Mouse (Mus musculus): ENCODE measurements around the gene Cep57l1.

DNA sequence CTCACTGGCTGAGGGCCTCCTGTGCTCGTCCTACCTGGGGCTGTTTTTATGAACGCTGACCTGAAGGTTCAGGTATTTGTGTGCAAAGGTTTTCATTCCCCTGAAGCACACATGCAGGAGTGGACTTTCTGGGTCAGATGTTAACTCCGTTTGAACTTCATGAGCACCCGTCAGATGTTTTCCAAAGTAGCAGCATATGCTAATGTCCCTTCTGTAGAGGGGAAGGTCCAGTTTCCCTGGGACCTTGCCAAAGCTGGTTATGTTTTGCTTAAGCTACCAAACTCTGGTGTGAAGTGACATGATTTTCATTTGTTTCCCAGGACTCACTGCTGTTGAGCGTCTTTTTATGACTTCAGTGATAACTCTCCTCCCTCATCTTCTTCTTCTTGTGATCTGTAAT, 110.0 kb downstream of the Cep57l1 start:
- TF ChIP-seq CTCF (IDR thresholded peaks at IDR 0.05; ENCODE audit: low read depth, low read length) (no peak), POLR2A (IDR thresholded peaks at IDR 0.05; ENCODE audit: borderline replicate concordance, low read depth, low read length) (no peak)
